ENCODE assay signal across 8 mouse cellular contexts in the genomic region with DNA sequence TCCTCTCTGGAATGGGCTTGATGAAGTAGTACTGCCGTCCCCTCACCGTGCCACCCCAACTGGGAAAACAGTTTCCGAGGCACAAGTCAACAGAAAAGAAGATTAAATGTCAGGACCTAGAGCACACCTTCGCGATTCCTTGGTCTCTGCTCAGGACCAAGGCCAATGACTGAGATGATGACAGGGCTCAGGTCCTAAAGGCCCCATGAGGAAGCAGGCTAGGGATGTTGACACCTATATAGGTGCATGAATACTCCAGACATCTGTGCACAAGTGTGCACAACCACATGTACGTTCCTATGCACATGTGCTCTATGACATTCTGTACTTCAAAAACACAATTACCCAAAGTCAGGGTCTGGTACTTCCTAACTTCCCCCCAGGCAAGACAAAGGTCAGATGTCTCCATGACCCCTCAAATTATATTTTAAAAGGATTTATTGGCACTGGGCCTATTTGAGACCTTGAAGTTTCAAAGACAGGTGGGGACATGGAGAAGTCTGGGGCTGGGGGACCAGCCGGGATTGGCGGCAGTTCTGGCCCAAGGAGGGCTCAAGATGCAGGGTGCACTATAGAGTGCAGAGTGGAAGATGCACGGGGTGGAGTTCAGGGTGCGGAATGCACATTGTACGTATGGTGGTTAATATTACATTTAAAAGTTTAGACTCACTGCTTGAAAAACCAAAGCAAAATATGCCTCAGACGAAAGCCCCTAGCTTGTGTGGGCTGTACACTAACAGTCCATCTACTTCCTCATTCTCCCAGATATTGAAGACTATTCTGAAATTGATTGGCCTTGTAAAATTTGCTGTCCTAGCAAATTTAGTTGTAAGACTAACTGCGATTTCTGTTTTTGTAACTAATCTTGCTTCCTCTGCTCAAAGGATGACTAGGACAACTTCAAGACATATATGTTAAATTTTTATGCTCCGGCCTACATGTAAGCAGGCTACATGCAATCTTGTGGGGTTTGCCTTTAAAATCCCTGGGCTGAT. TPM values are rescaled to one million over a fixed set of nuclear protein-coding genes. Genes with fewer than 3 reads are reported as not detected.
DNase-seq lines count a peak whose midpoint lies in the region; ATAC-seq and TF ChIP-seq lines count a peak whose summit lies in the region.

No protein-coding gene starts in this region.

- H3K4me2 ChIP-seq in lung, postnatal 0 days (replicated peaks; ENCODE audit: low read depth, low read length) = peak overlapping the region; percentile 71

- H3K4me3 ChIP-seq in lung, postnatal 0 days (ENCODE audit: low read depth, low read length) = peak overlapping the region; percentile 48
- H3K4me3 ChIP-seq in limb, embryonic 10.5 days = peak overlapping the region; percentile 74
- peak overlapping the region; percentile 83 for H3K4me3 ChIP-seq in olfactory bulb, adult 2 months (ENCODE audit: insufficient read depth, low read depth, low read length)

- no peaks in the 10 kb centered on the region for H3K9me3 ChIP-seq in lung, postnatal 0 days (ENCODE audit: low read length)
- H3K9me3 ChIP-seq in limb, embryonic 10.5 days (replicated peaks) = no peaks in the 10 kb centered on the region

- TF ChIP-seq CTCF in lung, postnatal 0 days (IDR thresholded peaks at IDR 0.05) = no peak
- TF ChIP-seq CTCF in olfactory bulb, adult 2 months (IDR thresholded peaks at IDR 0.05; ENCODE audit: insufficient read depth, low read depth, low read length) = no peak

- H3K27ac ChIP-seq in lung, postnatal 0 days (ENCODE audit: low read length) = peak overlapping the region; percentile 80
- peak overlapping the region; percentile 97 for H3K27ac ChIP-seq in limb, embryonic 10.5 days
- H3K27ac ChIP-seq in olfactory bulb, adult 2 months (ENCODE audit: insufficient read depth, low read depth, low read length) = no peak overlapping the region; the same call in 1 of the 2 replicates

- no peak for TF ChIP-seq EP300 in lung, postnatal 0 days (IDR thresholded peaks at IDR 0.05)

- H3K27me3 ChIP-seq in lung, postnatal 0 days (replicated peaks; ENCODE audit: insufficient read depth, low read length) = no peaks in the 10 kb centered on the region
- H3K27me3 ChIP-seq in limb, embryonic 10.5 days (ENCODE audit: low read depth, poor library complexity, severe bottlenecking) = peaks cover 29% of the 10 kb centered on the region

- H3K9ac ChIP-seq in lung, postnatal 0 days (replicated peaks; ENCODE audit: low read depth) = peak overlapping the region; percentile 56

- WGBS in lung, postnatal 0 days = 83% methylated on average over 14 of the region's 14 CpGs
- 87% methylated on average over 14 of the region's 14 CpGs for WGBS in limb, embryonic 10.5 days
- 81% methylated on average over 14 of the region's 14 CpGs for WGBS in olfactory bulb, adult 2 months

- no peaks in the 10 kb centered on the region for H3K36me3 ChIP-seq in lung, postnatal 0 days (ENCODE audit: insufficient read depth, low read length)
- H3K36me3 ChIP-seq in limb, embryonic 10.5 days = no peaks in the 10 kb centered on the region

- peak; percentile 37 for DNase-seq in cerebellum, adult 11 months
- no peak for DNase-seq in cerebellum, postnatal 25 days
- DNase-seq in lung, postnatal 0 days (ENCODE audit: low spot score) = no peak
- DNase-seq in lung, postnatal 14 days = no peak
- DNase-seq in limb, embryonic 10.5 days (ENCODE audit: low spot score) = no peak
- no peak for DNase-seq in adipocyte (ENCODE audit: low spot score)
- no peak for DNase-seq in left cerebral cortex, postnatal 10 days (ENCODE audit: extremely low spot score in 1 of 2, low spot score in 2 of 2)

- intact Hi-C loops in left cerebral cortex, postnatal 10 days (cut with DNase I) = no loop called here

- peaks cover 4% of the 10 kb centered on the region; the same call in 1 of the 2 replicates for H3K4me1 ChIP-seq in lung, postnatal 0 days (ENCODE audit: insufficient read depth, low read depth, low read length)
- peaks cover 32% of the 10 kb centered on the region for H3K4me1 ChIP-seq in limb, embryonic 10.5 days
- H3K4me1 ChIP-seq in olfactory bulb, adult 2 months (ENCODE audit: control insufficient read depth, insufficient read depth, low read length) = peaks cover 25% of the 10 kb centered on the region

- TF ChIP-seq POLR2A in olfactory bulb, adult 2 months (IDR thresholded peaks at IDR 0.05; ENCODE audit: insufficient read depth, low read depth, low read length) = no peak

- ATAC-seq in lung, postnatal 0 days = no peak

RNA-seq across cellular contexts. Expression of gene Clec11a, which starts 3.1 kb away (rescaled TPM):
- 2.1 and 2.5 TPM in 2 replicates for polyA plus RNA-seq in lung, postnatal 0 days (2015; fragmentation: Nextera tagmentation; extraction: Ambion mirVana)
- 1.1 and 1.7 TPM in 2 replicates for polyA plus RNA-seq in limb, embryonic 10.5 days (2016; fragmentation: Nextera tagmentation; extraction: Ambion mirVana)
- polyA plus RNA-seq in olfactory bulb, adult 2 months (2012; ENCODE audit: insufficient read depth, insufficient read length, low replicate concordance, missing spikeins) = not detected in 2 replicates
- 1 to 10 TPM; 2.5 to 2.8 TPM for total RNA-seq in left cerebral cortex, postnatal 10 days (2021)

RNA-seq across cellular contexts. Expression of gene Shank1, which starts 6.4 kb away (rescaled TPM):
- polyA plus RNA-seq in lung, postnatal 0 days (2015; fragmentation: Nextera tagmentation; extraction: Ambion mirVana) = 0.23 and 0.27 TPM in 2 replicates
- 0.31 and 0.40 TPM in 2 replicates for polyA plus RNA-seq in limb, embryonic 10.5 days (2016; fragmentation: Nextera tagmentation; extraction: Ambion mirVana)
- 51.0 and 92.9 TPM in 2 replicates for polyA plus RNA-seq in olfactory bulb, adult 2 months (2012; ENCODE audit: insufficient read depth, insufficient read length, low replicate concordance, missing spikeins)
- 100 to 1,000 TPM; 423 to 432 TPM for total RNA-seq in left cerebral cortex, postnatal 10 days (2021)

RNA-seq across cellular contexts. Expression of gene Gm15517, which starts 42.4 kb away (rescaled TPM):
- polyA plus RNA-seq in lung, postnatal 0 days (2015; fragmentation: Nextera tagmentation; extraction: Ambion mirVana) = not detected in 2 replicates
- polyA plus RNA-seq in limb, embryonic 10.5 days (2016; fragmentation: Nextera tagmentation; extraction: Ambion mirVana) = not detected in 2 replicates
- not detected in 2 replicates for polyA plus RNA-seq in olfactory bulb, adult 2 months (2012; ENCODE audit: insufficient read depth, insufficient read length, low replicate concordance, missing spikeins)
- total RNA-seq in left cerebral cortex, postnatal 10 days (2021) = not detected

RNA-seq across cellular contexts. Expression of gene Acp4, which starts 46.5 kb away (rescaled TPM):
- not detected in 2 replicates for polyA plus RNA-seq in lung, postnatal 0 days (2015; fragmentation: Nextera tagmentation; extraction: Ambion mirVana)
- polyA plus RNA-seq in limb, embryonic 10.5 days (2016; fragmentation: Nextera tagmentation; extraction: Ambion mirVana) = 0.15 and 0.18 TPM in 2 replicates
- not detected in 2 replicates for polyA plus RNA-seq in olfactory bulb, adult 2 months (2012; ENCODE audit: insufficient read depth, insufficient read length, low replicate concordance, missing spikeins)
- total RNA-seq in left cerebral cortex, postnatal 10 days (2021) = not detected

RNA-seq across cellular contexts. Expression of gene 2410002F23Rik, which starts 57.1 kb away (rescaled TPM):
- polyA plus RNA-seq in lung, postnatal 0 days (2015; fragmentation: Nextera tagmentation; extraction: Ambion mirVana) = 45.2 and 51.3 TPM in 2 replicates
- 179 and 220 TPM in 2 replicates for polyA plus RNA-seq in limb, embryonic 10.5 days (2016; fragmentation: Nextera tagmentation; extraction: Ambion mirVana)
- not detected in 2 replicates for polyA plus RNA-seq in olfactory bulb, adult 2 months (2012; ENCODE audit: insufficient read depth, insufficient read length, low replicate concordance, missing spikeins)
- total RNA-seq in left cerebral cortex, postnatal 10 days (2021) = 100 to 1,000 TPM; 116 to 119 TPM

Comparison
In these comparisons a context has a peak if more than half of its experiments do, and no peak if none do; other contexts are left out.
1. RNA of gene Shank1, which starts 6.4 kb away (polyA plus RNA-seq): 51.0 to 92.9 TPM in olfactory bulb, adult 2 months; 0.31 to 0.40 TPM in limb, embryonic 10.5 days and 0.23 to 0.27 TPM in lung, postnatal 0 days; every median in the first group is over 10 times any median in the second.
2. Peak in every context shown above with its lines, with median percentiles within 50 percentile points of each other: H3K4me3 ChIP-seq.